Mouse (Mus musculus): ENCODE results near the gene Gm26938.

GRCm38 (mm10) chr5:139809397-139809796, 16.8 kb downstream of the Gm26938 start:
- TF ChIP-seq POLR2A (IDR thresholded peaks at IDR 0.05; ENCODE audit: insufficient read depth, low read length) (no peak), EP300 (IDR thresholded peaks at IDR 0.05; ENCODE audit: insufficient read depth, low read depth, low read length) (no peak), CTCF (IDR thresholded peaks at IDR 0.05; ENCODE audit: low read depth, low read length) (peak; percentile 47)
